Mouse (Mus musculus) ES-E14 (cell line): ENCODE results near the gene D10Jhu81e.

Experiments used
- MAFK ChIP-seq: IDR thresholded peaks from 2 replicates; pipeline ENCODE4 v1.6.1; 2014; ENCODE audit warnings: mild to moderate bottlenecking, low read depth, low read length, inconsistent platforms; ENCODE audit not compliant: insufficient read depth
- ZNF384 ChIP-seq: IDR thresholded peaks from 2 replicates; pipeline ENCODE4 v1.6.1; 2012; ENCODE audit warnings: low read depth, low read length, inconsistent platforms

GRCm38 (mm10) chr10:78171581-78171980, 2.0 kb upstream of the D10Jhu81e start:
- no peak for TF ChIP-seq MAFK
- no peak for TF ChIP-seq ZNF384
